In the genomic region with DNA sequence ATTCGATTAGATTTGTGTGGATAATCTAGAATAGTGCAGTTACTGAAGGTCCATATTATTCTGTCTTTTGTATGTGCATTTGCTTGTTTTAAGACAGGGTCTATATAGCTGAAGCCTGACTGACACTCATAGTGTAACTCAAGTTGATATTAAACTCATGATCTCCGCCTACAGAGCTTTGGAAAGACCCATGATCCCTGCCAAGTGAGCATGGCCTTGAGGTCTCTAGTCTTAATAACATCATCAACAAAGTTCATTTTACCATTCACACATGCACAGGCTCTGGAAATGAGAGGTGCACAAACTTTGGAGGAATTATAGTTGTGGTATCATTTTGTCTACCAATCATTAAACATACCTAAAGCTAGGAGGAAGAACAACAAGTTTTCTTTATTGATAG, we compare ENCODE assay signal across 33 mouse cellular contexts.
"Had no signal": no experiment of that assay in that cellular context is flagged by ENCODE, and none has a peak within 500 bp of the region (broad histone marks: within the 10 kb centered on the region; RNA-seq: fewer than 3 reads in every experiment).

No protein-coding gene starts in this region.

- H3K36me3 ChIP-seq: limb, embryonic 10.5 days; limb, embryonic 12.5 days; limb, embryonic 13.5 days; limb, embryonic 15.5 days; liver, embryonic 12.5 days; liver, embryonic 13.5 days; liver, embryonic 15.5 days; lung, embryonic 15.5 days; midbrain, embryonic 10.5 days; midbrain, embryonic 12.5 days; midbrain, embryonic 13.5 days; midbrain, embryonic 15.5 days; neural tube, embryonic 12.5 days; neural tube, embryonic 13.5 days had no signal

- H3K4me2 ChIP-seq: limb, embryonic 12.5 days; limb, embryonic 13.5 days; limb, embryonic 15.5 days; liver, embryonic 11.5 days; liver, embryonic 12.5 days; liver, embryonic 13.5 days; liver, embryonic 15.5 days; lung, embryonic 14.5 days; lung, embryonic 15.5 days; midbrain, embryonic 11.5 days; midbrain, embryonic 12.5 days; midbrain, embryonic 13.5 days; midbrain, embryonic 15.5 days; neural tube, embryonic 12.5 days; neural tube, embryonic 13.5 days had no signal

- H3K9ac ChIP-seq: limb, embryonic 12.5 days; limb, embryonic 13.5 days; limb, embryonic 15.5 days; liver, embryonic 12.5 days; liver, embryonic 13.5 days; liver, embryonic 14.5 days; liver, embryonic 15.5 days; liver, postnatal 0 days; lung, embryonic 14.5 days; lung, embryonic 15.5 days; midbrain, embryonic 12.5 days; midbrain, embryonic 13.5 days; midbrain, embryonic 15.5 days; neural tube, embryonic 12.5 days; neural tube, embryonic 13.5 days had no signal

- DNase-seq: left cerebral cortex, postnatal 4 days; liver; liver, embryonic 13.5 days; liver, postnatal 0 days; lung, adult 18-20 months; lung, adult 2 months; lung, embryonic 14.5 days; lung, postnatal 10 days; lung, postnatal 14 days; lung, postnatal 36 days; lung, postnatal 4 days; midbrain, embryonic 14.5 days had no signal

- ATAC-seq: liver, embryonic 12.5 days; liver, postnatal 0 days; lung, postnatal 0 days; midbrain, embryonic 13.5 days; midbrain, embryonic 15.5 days; midbrain, embryonic 16.5 days had no signal

- H3K4me1 ChIP-seq: limb, embryonic 10.5 days; limb, embryonic 12.5 days; limb, embryonic 13.5 days; limb, embryonic 15.5 days; liver, embryonic 12.5 days; liver, embryonic 13.5 days; liver, embryonic 15.5 days; lung, embryonic 15.5 days; megakaryocyte, embryonic 14.5 days; neural tube, embryonic 12.5 days; neural tube, embryonic 13.5 days had no signal

- H3K27ac ChIP-seq: limb, embryonic 10.5 days; limb, embryonic 12.5 days; limb, embryonic 13.5 days; limb, embryonic 15.5 days; liver, embryonic 12.5 days; liver, embryonic 13.5 days; liver, embryonic 14.5 days; liver, embryonic 15.5 days; lung, embryonic 15.5 days; macrophage; midbrain, embryonic 10.5 days; midbrain, embryonic 12.5 days; midbrain, embryonic 13.5 days; midbrain, embryonic 15.5 days; neural tube, embryonic 12.5 days; neural tube, embryonic 13.5 days had no signal

- H3K27me3 ChIP-seq: limb, embryonic 13.5 days; limb, embryonic 15.5 days; liver, embryonic 12.5 days; liver, embryonic 13.5 days; liver, embryonic 15.5 days; lung, embryonic 15.5 days; megakaryocyte, embryonic 14.5 days; midbrain, embryonic 13.5 days; midbrain, embryonic 15.5 days; neural tube, embryonic 12.5 days had no signal

- H3K4me3 ChIP-seq: limb, embryonic 10.5 days; limb, embryonic 12.5 days; limb, embryonic 13.5 days; limb, embryonic 15.5 days; liver, embryonic 12.5 days; liver, embryonic 13.5 days; liver, embryonic 15.5 days; lung, embryonic 15.5 days; megakaryocyte, embryonic 14.5 days; midbrain, embryonic 10.5 days; midbrain, embryonic 12.5 days; midbrain, embryonic 13.5 days; midbrain, embryonic 15.5 days; myocyte; neural tube, embryonic 12.5 days; neural tube, embryonic 13.5 days had no signal

- H3K9me3 ChIP-seq: limb, embryonic 10.5 days; limb, embryonic 12.5 days; limb, embryonic 13.5 days; limb, embryonic 15.5 days; liver, embryonic 12.5 days; liver, embryonic 13.5 days; liver, embryonic 15.5 days; lung, embryonic 15.5 days; midbrain, embryonic 10.5 days; midbrain, embryonic 12.5 days; midbrain, embryonic 13.5 days; midbrain, embryonic 15.5 days; neural tube, embryonic 12.5 days; neural tube, embryonic 13.5 days had no signal
